Mouse (Mus musculus): ENCODE results near the gene Atp7a. TPM values are rescaled to one million over a fixed set of nuclear protein-coding genes. Genes with fewer than 3 reads are reported as not detected.
"Not testable (repeated sequence)": the region's sequence is repeated elsewhere in the genome, so short reads cannot be mapped to it uniquely, and the experiment has no call there.

Gene Atp7a
- polyA plus RNA-seq, 1 experiment, result 5.2 TPM

GRCm38 (mm10) chrX:106035727-106036126 is 8.7 kb downstream of the Atp7a start:
- WGBS, result 69% methylated on average over 2 of the region's 2 CpGs
- Histone ChIP-seq H3K36me3 (ENCODE audit: control insufficient read depth, insufficient read depth, low read length) (no peaks in the 10 kb centered on the region), H3K4me3 (ENCODE audit: control insufficient read depth, insufficient read depth, low read length) (no peak overlapping the region), H3K27me3 (ENCODE audit: control insufficient read depth, insufficient read depth, low read length) (no peaks in the 10 kb centered on the region), H3K27ac (ENCODE audit: control insufficient read depth, insufficient read depth, low read length) (no peak overlapping the region), H3K4me1 (replicated peaks; ENCODE audit: control insufficient read depth, insufficient read depth, low read length) (no peaks in the 10 kb centered on the region; the same call in 1 of the 2 replicates)
- TF ChIP-seq POLR2A (IDR thresholded peaks at IDR 0.05; ENCODE audit: control insufficient read depth, extremely low read depth, insufficient read depth, low read length, poor library complexity), result no peak
- TF ChIP-seq CTCF (IDR thresholded peaks at IDR 0.05; ENCODE audit: borderline replicate concordance, control insufficient read depth, extremely low read depth, insufficient read depth, low read length, poor library complexity), result no peak
- no peak for DNase-seq

- no peaks in the 10 kb centered on the region for H3K36me3 ChIP-seq (ENCODE audit: control insufficient read depth, insufficient read depth, low read length)
- no peak for DNase-seq
- H3K4me3 ChIP-seq (ENCODE audit: control insufficient read depth, insufficient read depth, low read length), result no peak overlapping the region
- TF ChIP-seq CTCF (IDR thresholded peaks at IDR 0.05; ENCODE audit: borderline replicate concordance, control insufficient read depth, extremely low read depth, insufficient read depth, low read length, poor library complexity) (no peak), POLR2A (IDR thresholded peaks at IDR 0.05; ENCODE audit: control insufficient read depth, extremely low read depth, insufficient read depth, low read length, poor library complexity) (no peak)
- WGBS, result 90% methylated on average over 3 of the region's 3 CpGs
- H3K27me3 ChIP-seq (ENCODE audit: control insufficient read depth, insufficient read depth, low read length), result no peaks in the 10 kb centered on the region
- no peak overlapping the region for H3K27ac ChIP-seq (ENCODE audit: control insufficient read depth, insufficient read depth, low read length)
- H3K4me1 ChIP-seq (replicated peaks; ENCODE audit: control insufficient read depth, insufficient read depth, low read length), result no peaks in the 10 kb centered on the region; the same call in 1 of the 2 replicates
These were observed 10.2 kb downstream of the Atp7a start for GRCm38 (mm10) chrX:106037185-106037752.

- H3K27ac ChIP-seq (ENCODE audit: control insufficient read depth, insufficient read depth, low read length), result no peak overlapping the region
- H3K36me3 ChIP-seq (ENCODE audit: control insufficient read depth, insufficient read depth, low read length), result no peaks in the 10 kb centered on the region
- no peak overlapping the region for H3K4me3 ChIP-seq (ENCODE audit: control insufficient read depth, insufficient read depth, low read length)
- no peaks in the 10 kb centered on the region for H3K4me1 ChIP-seq (replicated peaks; ENCODE audit: control insufficient read depth, insufficient read depth, low read length)
- 7% methylated on average over 8 of the region's 8 CpGs for WGBS
- H3K27me3 ChIP-seq (ENCODE audit: control insufficient read depth, insufficient read depth, low read length), result no peaks in the 10 kb centered on the region
- TF ChIP-seq CTCF (IDR thresholded peaks at IDR 0.05; ENCODE audit: borderline replicate concordance, control insufficient read depth, extremely low read depth, insufficient read depth, low read length, poor library complexity) (no peak), POLR2A (IDR thresholded peaks at IDR 0.05; ENCODE audit: control insufficient read depth, extremely low read depth, insufficient read depth, low read length, poor library complexity) (no peak)
- DNase-seq, result no peak
These were observed 17.0 kb downstream of the Atp7a start for GRCm38 (mm10) chrX:106043863-106044617.

GRCm38 (mm10) chrX:106045455-106045854 is 18.4 kb downstream of the Atp7a start:
- Histone ChIP-seq H3K4me3 (ENCODE audit: control insufficient read depth, insufficient read depth, low read length) (no peak overlapping the region), H3K27ac (ENCODE audit: control insufficient read depth, insufficient read depth, low read length) (no peak overlapping the region), H3K4me1 (replicated peaks; ENCODE audit: control insufficient read depth, insufficient read depth, low read length) (no peaks in the 10 kb centered on the region), H3K27me3 (ENCODE audit: control insufficient read depth, insufficient read depth, low read length) (no peaks in the 10 kb centered on the region), H3K36me3 (ENCODE audit: control insufficient read depth, insufficient read depth, low read length) (no peaks in the 10 kb centered on the region)
- no peak for DNase-seq
- 85% methylated on average over 2 of the region's 2 CpGs for WGBS
- TF ChIP-seq POLR2A (IDR thresholded peaks at IDR 0.05; ENCODE audit: control insufficient read depth, extremely low read depth, insufficient read depth, low read length, poor library complexity) (no peak), CTCF (IDR thresholded peaks at IDR 0.05; ENCODE audit: borderline replicate concordance, control insufficient read depth, extremely low read depth, insufficient read depth, low read length, poor library complexity) (no peak)

- Histone ChIP-seq H3K27me3 (ENCODE audit: control insufficient read depth, insufficient read depth, low read length) (no peaks in the 10 kb centered on the region), H3K36me3 (ENCODE audit: control insufficient read depth, insufficient read depth, low read length) (no peaks in the 10 kb centered on the region), H3K4me3 (ENCODE audit: control insufficient read depth, insufficient read depth, low read length) (no peak overlapping the region), H3K4me1 (replicated peaks; ENCODE audit: control insufficient read depth, insufficient read depth, low read length) (no peaks in the 10 kb centered on the region), H3K27ac (ENCODE audit: control insufficient read depth, insufficient read depth, low read length) (no peak overlapping the region)
- WGBS, result 81% methylated on average over 9 of the region's 9 CpGs
- no peak for DNase-seq
- no peak for TF ChIP-seq POLR2A (IDR thresholded peaks at IDR 0.05; ENCODE audit: control insufficient read depth, extremely low read depth, insufficient read depth, low read length, poor library complexity)
- TF ChIP-seq CTCF (IDR thresholded peaks at IDR 0.05; ENCODE audit: borderline replicate concordance, control insufficient read depth, extremely low read depth, insufficient read depth, low read length, poor library complexity), result no peak
These were observed 18.9 kb downstream of the Atp7a start for GRCm38 (mm10) chrX:106045928-106046327.

- Histone ChIP-seq H3K27ac (ENCODE audit: control insufficient read depth, insufficient read depth, low read length) (no peak overlapping the region), H3K4me3 (ENCODE audit: control insufficient read depth, insufficient read depth, low read length) (no peak overlapping the region), H3K4me1 (replicated peaks; ENCODE audit: control insufficient read depth, insufficient read depth, low read length) (no peaks in the 10 kb centered on the region), H3K36me3 (ENCODE audit: control insufficient read depth, insufficient read depth, low read length) (no peaks in the 10 kb centered on the region), H3K27me3 (ENCODE audit: control insufficient read depth, insufficient read depth, low read length) (no peaks in the 10 kb centered on the region)
- WGBS, result 80% methylated on average over 1 of the region's 1 CpGs
- DNase-seq, result no peak
- TF ChIP-seq CTCF (IDR thresholded peaks at IDR 0.05; ENCODE audit: borderline replicate concordance, control insufficient read depth, extremely low read depth, insufficient read depth, low read length, poor library complexity) (no peak), POLR2A (IDR thresholded peaks at IDR 0.05; ENCODE audit: control insufficient read depth, extremely low read depth, insufficient read depth, low read length, poor library complexity) (no peak)
These were observed 21.1 kb downstream of the Atp7a start for GRCm38 (mm10) chrX:106048191-106048590.

- H3K4me3 ChIP-seq (ENCODE audit: control insufficient read depth, insufficient read depth, low read length); H3K4me1 ChIP-seq (replicated peaks; ENCODE audit: control insufficient read depth, insufficient read depth, low read length); H3K27ac ChIP-seq (ENCODE audit: control insufficient read depth, insufficient read depth, low read length); H3K27me3 ChIP-seq (ENCODE audit: control insufficient read depth, insufficient read depth, low read length); H3K36me3 ChIP-seq (ENCODE audit: control insufficient read depth, insufficient read depth, low read length): not testable (repeated sequence)
- peak; percentile 4 for DNase-seq
- 87% methylated on average over 2 of the region's 2 CpGs for WGBS
These were observed 50.8 kb downstream of the Atp7a start for GRCm38 (mm10) chrX:106077858-106078257.

All from thymus, adult 2 months (tissue).